Mouse (Mus musculus) left cerebral cortex, adult 18-20 months (tissue): Measurements from ENCODE around the gene Ppp6c. TPM values are rescaled to one million over a fixed set of nuclear protein-coding genes. Genes with fewer than 3 reads are reported as not detected.
"Not testable (repeated sequence)": the region's sequence is repeated elsewhere in the genome, so short reads cannot be mapped to it uniquely, and the experiment has no call there.

Experiments
- DNase-seq, 2 experiments: peaks; one replicate each; pipeline ENCODE4 v3.0.0; 2021 to 2022; ENCODE audit warnings: low spot score in 2 of 2, mixed read lengths in 1 of 2
- long read RNA-seq, 2 experiments: library from polyadenylated mRNA; stranded (forward); transcript quantifications; one replicate each; pipeline ENCODE4 v2.0.0; 2021
- total RNA-seq, 2 experiments: library from RNA; stranded (reverse); gene quantifications; 2 replicates each; pipeline ENCODE4 v1.2.3; 2021

The Ppp6c gene
- total RNA-seq, result 10 to 100 TPM; 67.1 to 68.0 TPM
- long read RNA-seq, experiment 1, full-length matches to known transcripts, result 68 of 77 reads
- long read RNA-seq, experiment 1, partial matches to known transcripts, result 1 of 77 reads
- long read RNA-seq, experiment 1, other reads (novel, unspliced or antisense), result 8 of 77 reads
- long read RNA-seq, experiment 2, full-length matches to known transcripts, result 49 of 55 reads
- long read RNA-seq, experiment 2, partial matches to known transcripts, result 1 of 55 reads
- long read RNA-seq, experiment 2, other reads (novel, unspliced or antisense), result 5 of 55 reads

GRCm38 (mm10) chr2:39226019-39226640, at the start of gene Ppp6c:
Ppp6c (minus strand) TSS chr2:39226451.
- DNase-seq, result peak; percentile 97

DNA sequence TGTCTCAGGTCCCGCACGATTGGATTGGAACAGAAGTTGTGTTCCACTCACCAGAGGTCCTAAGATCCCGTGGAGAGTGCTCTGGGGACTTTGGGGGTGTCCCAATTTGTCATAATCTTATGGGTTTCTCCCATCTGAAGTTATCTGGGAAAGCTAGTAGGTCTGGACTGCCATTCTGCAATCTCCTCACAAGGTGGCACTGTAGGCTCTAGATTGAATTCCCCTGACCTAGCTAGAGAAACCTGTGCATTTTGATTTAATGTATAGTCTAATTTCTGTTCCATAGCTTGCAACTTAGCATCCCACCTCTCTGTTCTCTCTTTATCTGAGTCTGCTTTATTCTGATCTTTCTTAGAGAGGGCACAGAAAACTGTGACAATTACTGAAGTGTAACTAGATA, 42.1 kb upstream of the Ppp6c start:
- no peak for DNase-seq

DNA sequence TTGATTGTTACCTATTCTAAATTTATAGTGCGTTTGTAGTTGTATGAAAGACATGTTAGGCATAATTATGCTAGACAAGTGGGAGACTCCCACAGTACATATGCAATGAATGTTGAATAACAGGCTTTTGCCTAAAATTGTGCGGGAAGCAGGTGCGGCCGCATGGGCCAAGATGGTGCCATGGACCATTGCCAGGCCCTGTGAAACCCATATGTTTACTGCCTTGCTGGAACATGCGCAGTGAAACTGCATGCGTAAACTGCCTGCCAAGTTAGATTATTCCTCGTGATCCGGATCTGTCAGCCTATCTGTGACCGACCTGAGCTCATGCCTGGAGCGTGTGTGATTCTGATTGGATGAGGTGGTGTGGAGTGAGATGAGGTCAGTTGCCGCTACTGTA, 26.0 kb upstream of the Ppp6c start:
- DNase-seq, result peak in 1 of 2 experiments; percentile 9

- DNase-seq, result not testable (repeated sequence)
Observed at GRCm38 (mm10) chr2:39246862-39247261, 20.6 kb upstream of the Ppp6c start.

DNA sequence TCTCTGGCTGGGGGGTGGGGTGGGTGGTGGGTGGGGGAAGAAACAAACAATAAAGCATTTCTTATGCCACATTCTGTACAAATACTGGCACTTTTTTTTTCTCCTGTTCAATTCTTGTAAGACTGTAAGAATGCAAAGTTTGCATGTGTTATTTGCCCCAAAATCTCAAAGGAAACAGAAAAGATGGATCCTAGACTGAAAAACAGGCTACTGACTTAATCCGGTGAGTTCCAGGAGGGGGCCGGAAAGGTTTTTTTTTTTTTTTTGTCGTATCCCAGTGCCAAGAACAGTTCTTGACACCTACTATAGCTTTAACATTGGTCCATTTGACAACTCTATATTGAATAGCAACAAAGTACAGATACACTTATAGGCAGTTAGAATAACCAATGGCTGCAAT, 480 bp upstream of the Ppp6c start:
- no peak for DNase-seq

GRCm38 (mm10) chr2:39225331-39226018, 776 bp downstream of the Ppp6c start:
- peak in 1 of 2 experiments; percentile 35 for DNase-seq

DNA sequence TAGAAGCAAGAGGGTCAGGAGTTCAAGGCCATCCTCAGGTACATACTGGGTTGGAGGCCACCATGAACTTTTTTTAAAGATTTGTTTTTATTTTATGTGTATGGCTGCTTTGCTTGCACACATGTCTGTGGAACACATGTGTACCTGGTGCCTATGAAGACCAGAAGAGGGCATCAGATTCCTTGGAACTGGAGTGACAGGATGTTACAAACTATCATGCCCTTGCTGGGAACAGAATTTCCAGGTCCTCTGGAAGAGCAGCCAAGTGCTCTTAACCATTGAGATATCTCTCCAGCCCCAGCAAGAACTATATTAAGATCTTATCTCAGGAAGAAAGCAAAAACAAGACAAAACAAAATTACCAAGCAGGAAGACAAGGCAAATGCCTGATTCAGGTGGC, 1.6 kb downstream of the Ppp6c start:
- no peak for DNase-seq

GRCm38 (mm10) chr2:39220010-39220409, 6.2 kb downstream of the Ppp6c start:
- DNase-seq, result no peak

- DNase-seq, result no peak
Observed at GRCm38 (mm10) chr2:39219034-39219433, 7.2 kb downstream of the Ppp6c start.

DNA sequence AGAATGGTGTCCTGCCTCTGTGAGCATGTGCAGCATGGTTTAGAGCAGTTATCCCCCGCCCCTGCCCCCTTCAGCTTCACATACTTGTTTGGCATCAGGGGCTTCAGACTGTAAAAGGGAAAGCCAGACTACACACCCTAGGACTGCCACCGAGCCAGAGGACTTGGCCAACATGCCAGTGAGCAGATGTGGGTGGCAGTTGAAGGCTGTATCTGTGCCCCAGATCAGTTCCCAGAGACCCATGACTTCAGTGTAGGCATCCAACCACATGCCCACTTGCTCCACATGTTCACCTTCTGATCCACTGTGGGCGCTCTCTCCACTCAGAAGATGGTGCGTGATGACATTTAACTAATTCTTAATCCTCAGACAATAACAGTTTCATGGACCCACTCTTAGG, 9.1 kb downstream of the Ppp6c start:
- DNase-seq, result no peak

DNA sequence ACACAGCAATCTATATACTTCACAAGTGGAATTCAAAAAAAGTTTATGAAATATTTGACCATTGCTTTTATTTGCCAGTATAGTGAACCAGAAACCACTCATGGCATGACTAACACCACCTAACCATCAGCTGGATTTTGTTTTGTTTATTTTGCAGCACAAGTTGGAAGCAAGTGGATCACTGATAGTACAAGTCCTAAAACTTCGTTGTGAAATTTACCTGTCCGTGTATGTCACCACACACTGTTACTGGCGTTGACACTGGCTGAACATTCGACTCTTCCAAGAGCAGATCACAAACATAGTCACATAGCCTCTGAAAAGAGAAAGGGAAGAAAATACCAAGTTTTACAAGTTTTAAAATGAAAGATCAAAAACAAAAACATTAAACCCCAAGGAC, 15.5 kb downstream of the Ppp6c start:
- no peak for DNase-seq

DNA sequence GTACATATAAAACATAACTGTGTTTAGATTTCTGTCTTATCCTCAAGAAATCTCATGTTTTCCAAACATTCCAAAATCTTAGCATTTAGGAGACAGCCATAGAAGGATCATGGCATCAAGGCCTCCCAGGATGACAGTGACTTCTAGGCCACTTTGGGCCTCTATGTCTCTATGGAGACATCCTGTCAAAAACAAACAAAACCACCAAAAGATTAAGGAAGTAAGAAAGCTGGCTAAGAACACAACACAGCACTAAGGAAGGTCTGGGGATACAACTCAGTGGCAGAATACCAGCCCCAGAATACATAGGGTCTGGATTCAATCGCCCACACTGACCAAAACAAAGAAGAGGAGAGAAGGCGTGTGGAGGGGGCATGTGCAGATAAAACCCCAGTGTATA, 22.9 kb downstream of the Ppp6c start:
- DNase-seq, result no peak

- DNase-seq, result no peak
Observed at GRCm38 (mm10) chr2:39194809-39195208, 31.4 kb downstream of the Ppp6c start.

DNA sequence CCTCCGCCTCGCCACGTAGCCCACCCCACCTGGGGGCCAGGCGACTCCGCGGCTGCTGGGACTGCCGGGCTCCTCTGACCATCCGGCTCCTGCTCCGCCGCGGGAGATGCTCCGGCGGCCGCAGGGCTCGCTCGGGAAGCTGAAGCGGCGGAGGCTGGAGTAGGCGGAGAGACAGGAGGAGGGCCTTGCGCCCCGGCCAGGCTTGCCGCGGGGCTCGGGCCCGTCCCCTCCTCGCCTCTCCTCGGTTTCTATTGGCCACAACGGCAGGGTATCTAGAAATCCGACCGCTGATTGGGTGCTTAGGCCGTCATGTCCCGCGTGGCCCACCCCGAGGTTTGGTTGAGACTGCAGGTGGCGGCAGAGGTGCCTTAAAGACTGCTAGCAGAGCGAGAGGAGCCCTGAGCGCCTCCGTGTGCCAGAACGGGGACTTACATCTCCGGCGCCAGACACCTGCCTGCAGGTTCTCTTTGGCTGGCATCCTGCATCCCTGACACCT, 35.6 kb downstream of the Ppp6c start, which contains the start of gene Scai:
Gene Scai, minus strand, starts transcription at position 174 of the 496 bp plus-strand sequence.
- DNase-seq, result peak; percentile 97 to 99

GRCm38 (mm10) chr2:39189961-39190560, 36.2 kb downstream of the Ppp6c start:
- no peak for DNase-seq

DNA sequence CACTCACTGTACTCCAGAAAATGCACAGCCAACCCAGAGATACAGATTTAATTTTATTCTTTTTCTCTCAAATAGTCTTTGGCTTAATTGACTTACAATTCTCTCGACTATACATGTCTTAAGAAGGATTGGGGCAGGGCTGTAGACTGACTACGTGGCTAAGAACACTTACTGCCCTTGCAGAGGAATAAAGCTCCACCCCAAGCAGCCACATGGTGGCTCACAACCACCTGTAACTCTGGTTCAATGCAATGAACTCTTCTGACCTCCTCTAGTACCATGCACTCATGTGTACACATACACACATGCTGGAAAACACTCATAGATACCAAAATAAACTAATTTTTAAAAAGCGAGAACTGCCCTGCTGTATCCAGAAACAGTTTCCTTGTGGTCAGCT, 40.3 kb downstream of the Ppp6c start:
- no peak for DNase-seq

DNA sequence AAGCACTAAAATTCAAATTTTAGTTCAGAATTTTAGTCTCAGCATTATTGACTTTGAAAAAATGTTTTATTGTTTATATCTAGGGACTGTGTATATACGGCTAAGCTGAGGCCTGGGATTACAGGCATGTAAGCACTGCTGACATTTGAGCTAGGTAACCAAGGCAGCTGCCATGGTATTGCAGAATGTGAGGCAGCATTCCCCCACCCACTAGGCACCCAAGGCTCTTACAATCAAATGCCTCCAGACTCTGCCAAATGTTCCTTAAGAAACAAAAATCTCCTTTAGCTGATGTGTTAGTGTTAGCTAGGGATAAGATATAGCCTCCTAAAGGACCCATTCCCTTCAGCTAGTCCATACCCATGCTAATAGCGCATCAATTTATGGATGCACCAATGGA, 42.7 kb downstream of the Ppp6c start:
- DNase-seq, result no peak

DNA sequence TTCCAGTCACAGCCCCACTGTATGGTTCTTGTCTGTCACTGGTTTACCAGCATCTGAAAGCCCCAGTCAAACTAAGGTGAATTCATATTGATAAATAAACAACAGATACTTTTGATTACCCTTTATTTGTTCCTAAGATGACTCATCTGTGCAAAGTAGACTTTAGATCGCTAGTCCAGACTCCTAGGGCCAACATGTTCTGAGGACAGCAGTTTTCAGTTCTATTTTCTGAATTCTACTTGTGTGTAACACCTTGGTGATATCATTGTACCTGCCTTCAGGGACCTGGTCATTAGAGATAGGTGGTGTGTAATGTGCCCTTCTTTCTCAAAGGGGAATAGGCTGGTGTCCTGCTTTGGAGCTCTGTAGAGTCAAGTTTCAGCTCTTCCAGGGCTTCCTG, 65.3 kb downstream of the Ppp6c start:
- DNase-seq, result no peak

DNA sequence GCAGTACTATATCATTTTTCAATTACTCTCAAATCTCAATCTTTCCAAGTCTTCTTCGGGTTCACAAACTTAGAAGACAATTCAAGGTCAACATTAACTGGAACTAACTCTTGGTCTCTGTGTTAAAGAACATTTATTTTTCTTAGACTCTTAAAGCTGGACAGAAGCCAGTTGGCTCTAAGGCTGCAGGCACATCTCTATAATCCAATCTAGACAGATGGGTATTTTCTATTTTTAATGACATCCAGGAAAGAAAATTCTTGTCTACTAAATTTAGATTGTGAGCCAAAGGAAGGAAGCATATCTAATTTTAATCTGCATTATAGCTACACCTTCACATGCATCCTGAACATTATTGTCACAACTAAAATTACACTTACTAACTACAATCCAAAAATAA, 68.3 kb downstream of the Ppp6c start:
- DNase-seq, result no peak

DNA sequence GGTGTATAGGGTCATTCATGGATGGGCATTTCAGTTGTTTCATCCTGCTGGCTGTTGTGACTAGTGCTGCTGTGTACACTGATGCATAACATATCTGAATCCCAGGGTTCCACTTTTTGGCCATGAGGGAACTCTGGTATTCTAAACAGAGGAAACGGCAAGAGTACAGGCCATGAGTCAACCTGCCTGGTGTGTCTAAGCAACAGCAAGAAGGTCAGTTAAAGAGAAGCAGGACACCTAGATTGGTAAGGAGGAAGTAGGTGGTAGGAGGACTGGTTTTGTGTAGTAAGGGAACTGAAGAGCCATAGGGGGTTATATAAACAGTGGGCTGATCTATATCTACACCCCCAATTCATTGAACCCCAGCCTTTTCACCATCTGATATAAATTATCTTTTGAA, 69.4 kb downstream of the Ppp6c start:
- DNase-seq, result no peak

DNA sequence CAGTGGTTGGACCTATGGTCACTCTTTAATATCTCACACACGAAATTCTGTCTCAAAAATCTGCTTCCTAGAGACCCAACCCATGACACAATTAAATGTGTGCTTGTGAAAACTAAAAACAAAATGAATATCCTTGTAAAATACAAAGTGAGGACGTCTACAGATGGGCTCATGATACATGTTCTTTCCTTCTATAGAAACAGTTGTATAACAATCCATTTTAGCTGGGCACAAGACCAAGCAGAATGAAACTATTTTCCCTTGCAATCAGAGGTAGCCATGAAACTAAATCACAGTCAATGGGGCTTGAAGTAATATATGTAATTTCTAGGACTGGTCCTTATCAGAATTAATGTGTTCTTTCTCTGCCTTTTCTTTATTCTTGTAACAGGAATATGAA, 75.3 kb downstream of the Ppp6c start:
- DNase-seq, result no peak

- no peak for DNase-seq
Observed at GRCm38 (mm10) chr2:39148075-39148474, 78.2 kb downstream of the Ppp6c start.
